Mouse (Mus musculus): ENCODE data around the gene Pigv.
A peak's percentile ranks its signal among the peaks of the same experiment; 100 is the strongest.

Pigv gene

GRCm38 (mm10) chr4:133645680-133646079, 26.8 kb downstream of the Pigv start:
- DNase-seq (ENCODE audit: low spot score): no peak

GRCm38 (mm10) chr4:133645195-133645594, 27.3 kb downstream of the Pigv start:
- no peak for DNase-seq (ENCODE audit: low spot score)

GRCm38 (mm10) chr4:133634043-133634410, 38.4 kb downstream of the Pigv start:
- no peak for DNase-seq (ENCODE audit: low spot score)

- peak; percentile 75 for DNase-seq (ENCODE audit: low spot score)
Measured at GRCm38 (mm10) chr4:133633332-133634042, 39.0 kb downstream of the Pigv start.

- no peak for DNase-seq (ENCODE audit: low spot score)
Measured at GRCm38 (mm10) chr4:133632483-133633327, 39.7 kb downstream of the Pigv start.

- DNase-seq (ENCODE audit: low spot score): no peak
Measured at GRCm38 (mm10) chr4:133631769-133632411, 40.6 kb downstream of the Pigv start.

GRCm38 (mm10) chr4:133631071-133631768, 41.2 kb downstream of the Pigv start:
- DNase-seq (ENCODE audit: low spot score): no peak

GRCm38 (mm10) chr4:133630326-133630920, 42.0 kb downstream of the Pigv start:
- no peak for DNase-seq (ENCODE audit: low spot score)

- DNase-seq (ENCODE audit: low spot score): no peak
Measured at GRCm38 (mm10) chr4:133629191-133629590, 43.3 kb downstream of the Pigv start.

GRCm38 (mm10) chr4:133628517-133628916, 43.9 kb downstream of the Pigv start:
- DNase-seq (ENCODE audit: low spot score): no peak

GRCm38 (mm10) chr4:133627039-133627438, 45.4 kb downstream of the Pigv start:
- no peak for DNase-seq (ENCODE audit: low spot score)

GRCm38 (mm10) chr4:133626621-133627020, 45.8 kb downstream of the Pigv start:
- DNase-seq (ENCODE audit: low spot score): no peak

GRCm38 (mm10) chr4:133626221-133626620, 46.2 kb downstream of the Pigv start:
- no peak for DNase-seq (ENCODE audit: low spot score)

GRCm38 (mm10) chr4:133625621-133626071, 46.8 kb downstream of the Pigv start:
- DNase-seq (ENCODE audit: low spot score): no peak

GRCm38 (mm10) chr4:133624830-133625229, 47.6 kb downstream of the Pigv start:
- no peak for DNase-seq (ENCODE audit: low spot score)

- no peak for DNase-seq (ENCODE audit: low spot score)
Measured at GRCm38 (mm10) chr4:133622161-133622695, 50.2 kb downstream of the Pigv start.

- DNase-seq (ENCODE audit: low spot score): no peak
Measured at GRCm38 (mm10) chr4:133620668-133621067, 51.8 kb downstream of the Pigv start.

- no peak for DNase-seq (ENCODE audit: low spot score)
Measured at GRCm38 (mm10) chr4:133619473-133620136, 52.8 kb downstream of the Pigv start.

- DNase-seq (ENCODE audit: low spot score): no peak
Measured at GRCm38 (mm10) chr4:133617936-133618335, 54.5 kb downstream of the Pigv start.

GRCm38 (mm10) chr4:133615416-133615815, 57.0 kb downstream of the Pigv start:
- DNase-seq (ENCODE audit: low spot score): no peak

- peak; percentile 54 for DNase-seq (ENCODE audit: low spot score)
Measured at GRCm38 (mm10) chr4:133614274-133614761, 58.1 kb downstream of the Pigv start.
